Mouse (Mus musculus) midbrain, embryonic 15.5 days (tissue): Measurements from ENCODE around the gene Kpna4. TPM values are rescaled to one million over a fixed set of nuclear protein-coding genes. Genes with fewer than 3 reads are reported as not detected.

ENCODE experiments used
- ATAC-seq: fragments of 200-750 bp; cut with Nextera tagmentation; replicated peaks from 2 replicates; pipeline ENCODE4 v1.8.0; 2017; ENCODE audit warnings: moderate TSS enrichment
- H3K27ac ChIP-seq: fragments of 300-500 bp; sonication (generic); 2 replicates; pipeline ENCODE4 v1.5.1; 2015; ENCODE audit warnings: mild to moderate bottlenecking, inconsistent platforms
- H3K27me3 ChIP-seq: fragments of 300-500 bp; sonication (generic); replicated peaks from 2 replicates; pipeline ENCODE4 v1.6.1; 2015; ENCODE audit warnings: inconsistent platforms
- H3K36me3 ChIP-seq: fragments of 300-500 bp; sonication (generic); replicated peaks from 2 replicates; pipeline ENCODE4 v1.6.1; 2015; ENCODE audit warnings: inconsistent platforms
- H3K4me1 ChIP-seq: fragments of 300-500 bp; sonication (generic); 2 replicates; pipeline ENCODE4 v1.6.1; 2015; ENCODE audit warnings: inconsistent platforms
- H3K4me2 ChIP-seq: fragments of 300-500 bp; sonication (generic); 2 replicates; pipeline ENCODE4 v1.6.1; 2015; ENCODE audit warnings: inconsistent platforms, mild to moderate bottlenecking, moderate library complexity
- H3K4me3 ChIP-seq: fragments of 300-500 bp; sonication (generic); 2 replicates; pipeline ENCODE4 v1.5.1; 2015; ENCODE audit warnings: mild to moderate bottlenecking, inconsistent platforms
- H3K9ac ChIP-seq: fragments of 300-500 bp; sonication (generic); 2 replicates; pipeline ENCODE4 v1.6.1; 2015; ENCODE audit warnings: mild to moderate bottlenecking, inconsistent platforms
- H3K9me3 ChIP-seq: fragments of 300-500 bp; sonication (generic); 2 replicates; pipeline ENCODE4 v1.6.1; 2016; ENCODE audit warnings: inconsistent platforms
- WGBS: fragments of 180-500 bp; shearing (Covaris S2); methylation state at CpG from one replicate; pipeline ENCODE4 v1.1.7; 2015; ENCODE audit warnings: mixed read lengths; 5-methylcytosine and 5-hydroxymethylcytosine counted together
- polyA plus RNA-seq: library from polyadenylated mRNA; unstranded; fragments of >200 nt; fragmentation: Nextera tagmentation; extraction: Ambion mirVana; gene quantifications from 2 replicates; pipeline ENCODE4 v1.2.1, GENCODE M21; 2015

Gene Kpna4
- polyA plus RNA-seq, 1 experiment from 2014 or later = 33.0 TPM

- Histone ChIP-seq H3K27ac (no peak overlapping the region), H3K36me3 (no peaks in the 10 kb centered on the region), H3K4me1 (no peaks in the 10 kb centered on the region), H3K4me3 (no peak overlapping the region), H3K4me2 (no peak overlapping the region), H3K9me3 (no peaks in the 10 kb centered on the region), H3K27me3 (no peaks in the 10 kb centered on the region), H3K9ac (no peak overlapping the region)
- no peak for ATAC-seq
- WGBS = 85% methylated on average over 4 of the region's 4 CpGs
Measured at GRCm38 (mm10) chr3:69140851-69141250, 13.9 kb upstream of the Kpna4 start.

- 71% methylated on average over 6 of the region's 6 CpGs for WGBS
Measured at GRCm38 (mm10) chr3:69136059-69136458, 9.1 kb upstream of the Kpna4 start.

GRCm38 (mm10) chr3:69130973-69131372 is 4.1 kb upstream of the Kpna4 start:
- H3K9ac ChIP-seq = no peak overlapping the region
- ATAC-seq = no peak
- peaks cover 2% of the 10 kb centered on the region; the same call in 1 of the 2 replicates for H3K27me3 ChIP-seq
- H3K4me3 ChIP-seq = no peak overlapping the region
- H3K4me1 ChIP-seq = peaks cover 4% of the 10 kb centered on the region; the same call in 1 of the 2 replicates
- no peaks in the 10 kb centered on the region for H3K36me3 ChIP-seq
- no peak overlapping the region for H3K27ac ChIP-seq
- 91% methylated on average over 4 of the region's 4 CpGs for WGBS
- H3K9me3 ChIP-seq = no peaks in the 10 kb centered on the region
- H3K4me2 ChIP-seq = no peak overlapping the region

More at GRCm38 (mm10) chr3:69136059-69136458, 9.1 kb upstream of the Kpna4 start:
- H3K4me3 ChIP-seq = no peak overlapping the region
- no peak for ATAC-seq
- H3K27ac ChIP-seq = no peak overlapping the region
- no peak overlapping the region for H3K4me2 ChIP-seq
- no peaks in the 10 kb centered on the region for H3K36me3 ChIP-seq
- no peak overlapping the region for H3K9ac ChIP-seq
- H3K27me3 ChIP-seq = no peaks in the 10 kb centered on the region
- no peaks in the 10 kb centered on the region for H3K4me1 ChIP-seq
- H3K9me3 ChIP-seq = no peaks in the 10 kb centered on the region

- ATAC-seq = no peak
- H3K4me2 ChIP-seq = peak overlapping the region; percentile 80
- H3K4me3 ChIP-seq = peak overlapping the region; percentile 94
- peaks cover 22% of the 10 kb centered on the region for H3K4me1 ChIP-seq
- H3K9ac ChIP-seq = peak overlapping the region; percentile 38; the same call in 1 of the 2 replicates
- H3K36me3 ChIP-seq = no peaks in the 10 kb centered on the region
- peaks cover 2% of the 10 kb centered on the region; the same call in 1 of the 2 replicates for H3K27me3 ChIP-seq
- 9% methylated on average over 9 of the region's 9 CpGs for WGBS
- H3K27ac ChIP-seq = no peak overlapping the region
- H3K9me3 ChIP-seq = no peaks in the 10 kb centered on the region
Measured at GRCm38 (mm10) chr3:69127693-69128092, 780 bp upstream of the Kpna4 start.

GRCm38 (mm10) chr3:69127346-69127678 is 399 bp upstream of the Kpna4 start:
- Histone ChIP-seq H3K36me3 (no peaks in the 10 kb centered on the region), H3K27ac (peak overlapping the region; percentile 96), H3K4me1 (peaks cover 22% of the 10 kb centered on the region), H3K4me2 (peak overlapping the region; percentile 80), H3K9ac (peak overlapping the region; percentile 38), H3K9me3 (no peaks in the 10 kb centered on the region), H3K27me3 (peaks cover 2% of the 10 kb centered on the region; the same call in 1 of the 2 replicates), H3K4me3 (peak overlapping the region; percentile 94)
- WGBS = under 1% methylated on average over 10 of the region's 10 CpGs
- peak; percentile 74 for ATAC-seq

GRCm38 (mm10) chr3:69125891-69126508 is 913 bp downstream of the Kpna4 start:
- peak; percentile 16; the same call in 1 of the 2 replicates for ATAC-seq

GRCm38 (mm10) chr3:69125461-69125860 is 1.5 kb downstream of the Kpna4 start:
- Histone ChIP-seq H3K9ac (peak overlapping the region; percentile 86), H3K4me3 (peak overlapping the region; percentile 94), H3K9me3 (no peaks in the 10 kb centered on the region), H3K4me1 (peaks cover 27% of the 10 kb centered on the region), H3K4me2 (peak overlapping the region; percentile 80), H3K36me3 (no peaks in the 10 kb centered on the region), H3K27me3 (peaks cover 2% of the 10 kb centered on the region; the same call in 1 of the 2 replicates), H3K27ac (peak overlapping the region; percentile 96; the same call in 1 of the 2 replicates)
- 14% methylated on average over 4 of the region's 4 CpGs for WGBS
- no peak for ATAC-seq

More at GRCm38 (mm10) chr3:69125891-69126508, 913 bp downstream of the Kpna4 start:
- Histone ChIP-seq H3K9ac (peak overlapping the region; percentile 86), H3K36me3 (no peaks in the 10 kb centered on the region), H3K9me3 (no peaks in the 10 kb centered on the region), H3K27me3 (peaks cover 2% of the 10 kb centered on the region; the same call in 1 of the 2 replicates), H3K4me2 (peak overlapping the region; percentile 80), H3K4me3 (peak overlapping the region; percentile 94), H3K4me1 (peaks cover 27% of the 10 kb centered on the region), H3K27ac (peak overlapping the region; percentile 96)
- WGBS = under 1% methylated on average over 35 of the region's 35 CpGs

GRCm38 (mm10) chr3:69118827-69119226 is 8.1 kb downstream of the Kpna4 start:
- Histone ChIP-seq H3K9ac (no peak overlapping the region), H3K27ac (no peak overlapping the region), H3K27me3 (no peaks in the 10 kb centered on the region), H3K4me1 (peaks cover 18% of the 10 kb centered on the region), H3K36me3 (no peaks in the 10 kb centered on the region), H3K4me2 (no peak overlapping the region), H3K4me3 (no peak overlapping the region), H3K9me3 (no peaks in the 10 kb centered on the region)
- 0 out of 2 replicates have a peak, but pooled peaks have one; percentile 17 for ATAC-seq
- WGBS = 45% methylated on average over 3 of the region's 3 CpGs

GRCm38 (mm10) chr3:69114760-69115159 is 12.2 kb downstream of the Kpna4 start:
- 93% methylated on average over 1 of the region's 1 CpGs for WGBS
- Histone ChIP-seq H3K27ac (no peak overlapping the region), H3K9ac (no peak overlapping the region), H3K4me2 (no peak overlapping the region), H3K36me3 (no peaks in the 10 kb centered on the region), H3K27me3 (no peaks in the 10 kb centered on the region), H3K4me1 (peaks cover 8% of the 10 kb centered on the region; the same call in 1 of the 2 replicates), H3K4me3 (no peak overlapping the region), H3K9me3 (no peaks in the 10 kb centered on the region)
- ATAC-seq = no peak

GRCm38 (mm10) chr3:69113956-69114355 is 13.0 kb downstream of the Kpna4 start:
- Histone ChIP-seq H3K9ac (no peak overlapping the region), H3K36me3 (no peaks in the 10 kb centered on the region), H3K4me1 (peaks cover 6% of the 10 kb centered on the region; the same call in 1 of the 2 replicates), H3K27ac (no peak overlapping the region), H3K27me3 (no peaks in the 10 kb centered on the region), H3K9me3 (no peaks in the 10 kb centered on the region), H3K4me2 (no peak overlapping the region), H3K4me3 (no peak overlapping the region)
- 81% methylated on average over 1 of the region's 1 CpGs for WGBS
- no peak for ATAC-seq

GRCm38 (mm10) chr3:69109079-69109478 is 17.8 kb downstream of the Kpna4 start:
- H3K4me1 ChIP-seq = no peaks in the 10 kb centered on the region
- H3K4me3 ChIP-seq = no peak overlapping the region
- no peak overlapping the region for H3K27ac ChIP-seq
- WGBS = 100% methylated on average over 1 of the region's 1 CpGs
- no peak overlapping the region for H3K4me2 ChIP-seq
- no peak overlapping the region for H3K9ac ChIP-seq
- ATAC-seq = no peak
- no peaks in the 10 kb centered on the region for H3K36me3 ChIP-seq
- H3K9me3 ChIP-seq = no peaks in the 10 kb centered on the region
- no peaks in the 10 kb centered on the region for H3K27me3 ChIP-seq

GRCm38 (mm10) chr3:69094456-69094855 is 32.5 kb downstream of the Kpna4 start:
- Histone ChIP-seq H3K9ac (no peak overlapping the region), H3K36me3 (peaks cover 23% of the 10 kb centered on the region), H3K4me1 (no peaks in the 10 kb centered on the region), H3K9me3 (no peaks in the 10 kb centered on the region), H3K27me3 (no peaks in the 10 kb centered on the region), H3K4me2 (no peak overlapping the region), H3K27ac (no peak overlapping the region), H3K4me3 (no peak overlapping the region)
- 95% methylated on average over 7 of the region's 7 CpGs for WGBS
- no peak for ATAC-seq

GRCm38 (mm10) chr3:69064005-69064404 is 62.9 kb downstream of the Kpna4 start:
- Histone ChIP-seq H3K36me3 (no peaks in the 10 kb centered on the region), H3K27ac (no peak overlapping the region), H3K9ac (no peak overlapping the region), H3K27me3 (no peaks in the 10 kb centered on the region), H3K4me3 (no peak overlapping the region), H3K4me1 (no peaks in the 10 kb centered on the region), H3K4me2 (no peak overlapping the region), H3K9me3 (no peaks in the 10 kb centered on the region)
- ATAC-seq = no peak
- WGBS = 44% methylated on average over 1 of the region's 1 CpGs
